Mouse (Mus musculus) kidney, adult 8-10 months (tissue): Measurements from ENCODE around the gene Casp6.

ENCODE experiments used
- DNase-seq, 2 experiments: peaks; one replicate each; pipeline ENCODE4 v3.0.0; 2022

Gene Casp6

DNA sequence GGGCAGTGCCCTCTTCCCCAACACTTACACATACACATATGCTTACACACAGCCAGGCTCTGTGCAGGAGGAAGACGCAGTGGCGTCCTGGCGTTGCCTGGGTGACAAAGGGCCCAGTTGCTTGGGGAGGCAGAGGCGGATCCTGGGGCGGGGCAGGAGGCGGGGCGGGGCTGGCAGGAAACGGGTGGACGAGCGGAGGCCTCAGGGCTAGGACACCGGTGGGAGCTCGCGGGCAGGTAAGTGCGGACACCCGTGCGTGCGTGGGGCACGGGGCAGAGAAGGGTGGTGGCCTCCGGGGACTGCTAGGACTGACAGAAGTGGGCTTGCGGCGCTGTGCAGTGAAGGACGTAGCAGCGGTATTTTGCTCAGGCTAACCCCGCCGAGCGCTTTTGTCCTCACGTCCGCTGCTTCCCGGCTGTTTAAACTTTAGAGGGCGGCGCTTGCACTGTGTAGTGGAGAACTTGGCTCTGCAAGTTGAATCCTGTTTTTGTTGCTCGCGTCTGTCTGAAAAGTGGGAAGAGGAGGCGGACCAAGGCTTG is at the start of gene Casp6:
Gene Casp6 (plus strand): TSS at position 155 of the 539 bp plus-strand sequence.
- DNase-seq = peak; percentile 80 to 81

DNA sequence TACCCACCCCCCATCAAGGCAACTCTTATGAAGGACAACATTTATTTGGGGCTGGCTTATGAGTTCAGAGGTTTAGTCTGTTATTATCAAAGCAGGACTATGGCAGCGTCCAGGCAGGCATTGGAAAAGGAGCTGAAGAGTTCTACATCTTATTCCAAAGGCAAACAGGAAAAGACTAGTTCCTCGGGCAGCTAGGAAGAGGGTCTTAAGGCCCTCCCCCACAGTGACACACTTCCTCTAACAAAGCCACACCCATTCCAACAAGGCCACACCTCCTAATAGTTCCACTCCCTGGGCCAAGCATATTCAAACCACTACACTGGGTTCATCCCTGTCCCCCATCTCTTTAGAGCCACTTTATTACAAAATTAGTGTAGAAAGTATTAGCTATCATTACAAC is 38.6 kb upstream of the Casp6 start:
- no peak for DNase-seq

DNA sequence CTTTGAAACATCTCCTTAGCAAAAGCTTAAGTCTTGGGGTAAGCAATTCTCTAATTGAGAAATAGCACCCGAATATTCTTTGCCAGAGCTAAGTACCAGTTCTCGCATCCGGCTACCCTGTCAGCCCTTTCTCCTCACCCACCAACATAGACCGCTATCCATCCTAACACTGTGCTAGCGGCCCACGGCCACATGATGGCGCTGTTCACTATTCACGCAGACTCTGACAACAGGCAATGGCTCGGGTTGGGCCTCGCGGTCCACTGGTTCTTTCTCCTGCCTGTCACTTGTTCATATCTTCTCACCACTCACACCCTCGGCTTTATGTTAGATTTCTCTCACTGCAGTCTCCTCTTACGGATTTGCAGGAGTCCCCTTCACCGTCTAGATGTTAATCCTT is 37.5 kb upstream of the Casp6 start:
- peak; percentile 26 to 56 for DNase-seq

DNA sequence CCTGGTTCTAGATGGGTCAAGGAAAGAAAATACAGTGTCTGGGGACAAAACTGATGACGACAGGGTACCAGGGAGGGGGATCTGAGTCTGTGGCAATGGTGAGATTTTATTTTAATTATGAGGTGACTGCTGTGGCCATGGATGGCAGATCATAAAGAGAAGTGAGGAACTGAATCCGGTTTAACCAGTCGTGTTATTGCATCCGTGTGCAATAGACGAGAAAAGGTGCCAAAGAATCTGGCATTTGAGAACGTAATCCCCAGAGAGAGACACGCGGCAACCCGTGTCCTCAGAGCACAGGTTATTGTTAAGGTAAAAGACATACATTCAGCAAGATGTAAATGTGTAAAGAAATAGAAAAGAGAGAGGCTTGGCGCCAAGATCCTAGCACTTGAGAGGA is 23.9 kb upstream of the Casp6 start:
- DNase-seq = no peak

DNA sequence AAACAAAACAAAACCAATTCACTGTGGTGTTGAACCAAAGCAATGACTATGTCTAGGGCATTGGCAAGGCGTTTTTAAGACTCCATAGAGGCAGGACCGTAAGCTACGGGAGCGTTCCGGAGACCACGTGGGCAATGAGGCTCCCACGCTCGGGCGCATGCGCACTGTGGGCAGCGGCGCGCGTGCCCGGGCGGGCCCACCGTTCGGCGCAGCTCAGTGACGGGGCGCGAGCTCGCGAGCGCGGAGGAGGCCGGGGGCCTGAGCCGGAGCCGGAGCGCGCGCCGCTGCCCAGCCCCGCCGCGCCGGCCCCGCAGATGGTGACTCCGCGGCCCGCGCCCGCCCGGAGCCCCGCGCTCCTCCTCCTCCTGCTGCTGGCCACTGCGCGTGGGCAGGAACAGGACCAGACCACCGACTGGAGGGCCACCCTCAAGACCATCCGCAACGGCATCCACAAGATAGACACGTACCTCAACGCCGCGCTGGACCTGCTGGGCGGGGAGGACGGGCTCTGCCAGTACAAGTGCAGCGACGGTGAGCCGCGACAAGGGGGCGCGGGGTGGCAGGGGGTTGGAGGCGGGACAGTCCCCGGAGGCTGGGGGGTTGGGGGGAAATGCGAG is 22.7 kb upstream of the Casp6 start, which contains the start of gene Pla2g12a:
Gene Pla2g12a (plus strand): TSS at position 202 of the 617 bp plus-strand sequence.
- peak; percentile 82 to 86 for DNase-seq

DNA sequence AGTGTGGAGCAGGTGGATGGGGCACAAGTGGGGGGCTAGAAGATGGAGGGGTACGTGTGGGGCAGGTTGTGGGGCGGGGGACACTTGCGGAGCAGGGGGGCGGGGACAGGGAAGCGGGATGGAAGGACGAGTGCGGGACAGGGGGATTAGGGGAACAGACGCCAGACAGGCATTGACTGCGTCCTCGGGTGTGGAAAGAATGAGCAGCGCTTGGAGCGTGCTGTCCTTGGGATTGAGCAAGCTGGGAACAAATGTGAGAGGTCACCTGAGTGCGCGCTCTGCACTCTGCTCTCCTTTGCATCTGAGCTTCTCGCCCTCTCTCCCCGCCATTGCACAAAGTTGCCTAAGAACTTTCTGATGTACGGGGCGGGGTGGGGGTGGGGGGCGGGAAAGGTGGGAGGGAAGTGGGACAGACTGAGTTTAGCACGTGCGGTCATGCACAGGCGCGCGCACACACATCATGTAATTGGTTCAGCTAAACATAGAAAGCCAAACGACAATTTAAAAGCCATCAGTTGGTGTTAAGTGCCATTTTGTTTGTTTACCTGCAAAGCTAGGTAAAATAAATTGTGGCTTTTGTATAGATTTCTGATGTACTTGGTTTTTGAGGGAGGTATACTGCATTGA is 22.0 kb upstream of the Casp6 start:
- DNase-seq = peak; percentile 34 to 36

DNA sequence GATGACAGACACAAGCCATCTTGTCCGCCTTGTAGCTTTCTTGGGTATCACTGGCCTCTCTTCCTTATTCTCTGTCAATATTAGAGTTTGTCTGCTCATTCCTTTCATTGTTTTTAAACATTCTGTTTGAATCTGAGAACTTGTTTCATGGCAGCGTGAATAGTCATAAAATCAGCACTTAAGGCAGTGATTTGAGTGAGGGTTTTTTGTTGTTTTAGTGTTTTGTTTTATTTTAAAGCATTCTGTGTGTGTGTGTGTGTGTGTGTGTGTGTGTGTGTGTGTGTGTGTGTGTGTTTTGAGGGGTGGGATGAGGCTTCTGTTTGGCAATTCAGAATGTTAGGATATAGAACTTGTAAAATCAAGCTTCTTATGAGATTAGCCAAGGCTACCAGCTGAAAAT is 21.3 kb upstream of the Casp6 start:
- no peak for DNase-seq

DNA sequence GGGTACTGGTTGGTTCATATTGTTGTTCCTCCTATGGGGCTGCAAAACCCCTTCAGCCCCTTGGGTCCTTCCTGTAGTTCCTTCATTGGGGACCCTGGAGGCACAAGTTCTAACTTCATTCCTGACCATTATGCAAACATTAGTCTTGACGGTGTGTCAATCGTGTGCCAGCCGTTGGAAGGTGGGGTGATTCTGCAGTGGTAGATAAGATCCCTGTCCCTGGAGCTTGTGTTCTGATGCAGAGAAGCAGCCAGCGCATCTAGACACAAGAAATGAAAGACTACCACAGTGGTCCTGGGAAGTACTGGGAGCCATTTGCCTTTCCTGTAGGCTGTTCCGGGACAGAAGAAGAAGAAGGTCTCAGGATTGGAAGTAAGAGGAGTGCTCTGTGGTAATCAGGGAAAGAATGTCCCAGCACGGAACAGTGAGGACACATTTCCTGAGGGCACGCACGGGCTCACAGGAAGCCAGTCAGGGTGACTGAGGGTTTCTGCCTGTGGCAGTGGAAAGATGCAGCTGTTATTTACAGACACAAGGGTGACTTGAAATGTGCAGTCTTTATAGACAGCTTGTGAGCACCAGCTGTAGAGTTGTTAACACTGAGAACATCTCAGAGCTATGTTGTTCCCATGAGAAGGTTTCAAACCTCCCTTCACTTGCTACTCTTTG is 20.2 kb upstream of the Casp6 start:
- DNase-seq = no peak

DNA sequence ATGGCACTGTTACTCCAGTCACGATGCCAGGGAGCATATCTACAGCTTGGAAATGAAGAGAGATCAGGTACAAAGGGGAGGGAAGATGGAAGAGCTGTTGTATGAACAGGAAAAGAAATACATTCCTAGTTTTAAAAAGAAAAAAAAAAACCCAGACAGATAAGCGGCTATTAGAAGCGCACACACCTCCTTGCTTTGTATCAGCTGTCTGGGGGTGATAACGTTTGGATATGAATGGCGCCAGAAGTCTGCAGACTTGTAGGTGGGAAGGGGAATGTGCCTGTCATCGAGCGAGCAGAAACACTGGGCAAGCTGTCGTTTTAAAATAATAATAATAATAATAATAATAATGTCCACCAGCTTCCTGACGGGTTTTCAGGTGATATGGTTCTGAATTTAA is 15.6 kb upstream of the Casp6 start:
- DNase-seq = no peak

DNA sequence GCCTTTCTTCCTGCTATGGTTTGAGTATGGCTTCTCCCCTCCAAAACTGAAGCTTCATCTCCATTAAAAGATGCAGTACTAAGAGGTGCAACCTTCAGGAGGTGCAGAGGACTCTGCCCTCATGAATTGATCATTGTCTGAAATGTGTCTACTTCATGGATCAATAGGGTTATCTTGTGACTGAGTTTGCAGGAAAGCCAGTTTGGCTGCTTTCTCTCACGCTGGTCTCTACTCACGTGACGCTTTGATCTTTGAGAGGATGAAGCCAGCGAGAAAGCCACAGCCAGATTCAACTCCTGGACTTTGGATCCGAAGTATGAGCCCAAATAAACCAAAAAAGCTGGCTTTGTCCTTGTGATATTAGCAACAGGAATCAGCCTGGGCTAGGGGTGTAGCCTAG is 14.8 kb upstream of the Casp6 start:
- peak; percentile 28 to 35 for DNase-seq

DNA sequence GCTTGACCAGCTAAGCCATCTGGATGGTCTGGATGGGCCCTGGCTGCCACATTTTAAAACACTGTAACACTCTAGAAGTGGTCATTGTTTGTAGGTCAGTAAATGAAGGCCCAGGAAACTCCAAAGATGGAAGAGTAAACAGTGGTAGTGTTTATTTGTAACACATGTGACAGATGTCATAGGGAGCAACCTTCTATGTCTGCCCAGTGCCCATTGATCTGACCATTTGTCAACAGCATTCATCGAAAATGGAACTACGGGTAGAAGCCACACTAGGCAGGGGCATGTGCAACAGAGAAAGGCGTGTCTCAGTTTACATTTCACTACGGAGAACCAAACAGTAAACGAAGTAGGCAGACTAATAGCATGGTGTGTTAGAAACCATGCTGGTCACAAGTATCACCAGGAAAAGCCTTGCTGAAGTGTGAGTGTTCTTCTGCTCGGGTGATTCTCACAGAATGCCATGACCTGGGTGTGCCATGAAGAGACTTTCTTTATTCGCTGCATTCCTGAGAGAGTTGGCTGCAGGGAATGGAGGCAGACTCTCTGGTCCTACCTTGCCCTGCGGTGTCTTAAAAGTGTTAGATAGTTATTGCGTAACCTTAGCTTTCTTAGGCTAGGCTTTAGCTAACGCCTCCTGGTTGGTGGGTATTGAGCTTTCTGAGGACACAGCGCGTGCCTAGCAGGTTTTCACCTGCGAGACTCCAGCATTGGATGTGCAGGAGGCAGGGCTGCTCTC is 13.3 kb upstream of the Casp6 start:
- DNase-seq = no peak

DNA sequence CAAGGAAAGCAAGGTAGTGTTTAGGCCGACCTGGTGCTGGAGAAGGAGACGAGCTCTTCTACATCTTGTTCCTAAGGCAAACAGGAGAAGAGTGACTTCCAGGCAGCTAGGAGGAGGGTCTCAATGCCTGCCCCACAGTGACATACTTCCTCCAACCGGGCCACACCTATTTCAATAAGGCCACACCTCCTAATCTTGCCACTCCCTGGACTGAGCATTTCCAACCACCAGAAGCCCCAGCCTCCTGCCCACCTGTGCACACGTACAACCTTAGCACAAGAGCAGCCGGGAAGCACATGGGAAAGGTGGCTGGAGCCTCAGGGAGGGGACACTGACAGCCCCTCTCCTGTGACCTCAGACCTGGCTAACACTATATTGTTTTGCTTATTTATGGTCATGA is 9.2 kb upstream of the Casp6 start:
- no peak for DNase-seq

DNA sequence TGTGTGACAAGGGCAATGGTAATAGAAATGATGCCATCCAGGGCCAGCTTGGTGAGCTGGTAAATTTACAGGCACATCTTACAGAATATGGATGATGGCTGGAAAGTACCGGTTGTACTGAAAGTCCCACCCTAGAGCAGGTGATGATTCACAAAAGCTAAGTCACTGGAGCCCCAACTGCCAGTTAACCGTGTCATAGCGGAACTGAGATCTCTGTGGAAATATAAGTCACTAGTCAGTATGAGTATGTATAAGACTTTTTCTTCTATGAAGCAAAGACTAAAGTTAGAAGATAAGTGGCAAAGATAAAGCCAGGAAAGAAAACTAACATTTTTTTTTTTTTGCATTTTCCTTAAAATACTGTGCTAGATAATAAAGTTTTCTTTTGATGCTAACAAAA is 8.1 kb upstream of the Casp6 start:
- no peak for DNase-seq

DNA sequence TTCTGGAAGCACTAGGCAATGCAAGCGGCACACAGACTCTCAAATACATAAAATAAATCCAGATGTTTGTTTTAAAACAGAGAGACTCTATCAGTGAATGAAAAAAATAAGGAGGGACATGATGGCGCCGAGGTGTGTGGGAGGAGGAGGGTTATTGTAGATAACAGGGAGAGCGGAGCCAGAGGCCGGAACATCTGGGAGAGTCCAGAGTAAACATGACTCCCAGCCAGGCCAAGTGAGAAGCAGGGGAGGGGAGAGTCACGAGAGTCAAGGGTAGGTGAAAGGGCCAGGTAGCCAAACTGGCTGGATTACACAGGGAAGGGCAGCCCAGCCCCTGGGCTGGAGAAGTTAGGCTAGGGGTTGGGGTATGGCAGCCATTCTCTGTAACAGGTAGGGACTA is 4.6 kb upstream of the Casp6 start:
- DNase-seq = no peak

DNA sequence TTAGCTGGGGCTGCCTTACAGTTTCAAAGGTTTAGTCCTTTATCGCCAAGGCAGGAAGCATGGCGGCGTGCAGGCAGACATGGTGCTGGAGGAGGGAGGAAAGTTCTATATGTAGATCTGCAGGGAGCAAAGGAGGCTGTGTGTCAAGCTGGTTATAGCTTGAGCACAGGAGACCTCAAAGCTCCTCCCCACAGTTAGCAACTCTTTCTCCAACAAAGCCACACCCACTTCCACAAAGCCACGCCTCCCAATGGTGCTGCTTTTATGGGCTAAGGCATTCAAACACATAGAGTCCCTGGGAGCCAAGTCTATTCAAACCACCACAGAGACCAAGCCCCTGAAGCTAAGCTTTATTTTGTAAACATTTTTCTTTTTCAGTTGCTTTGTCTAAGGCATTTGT is 2.3 kb upstream of the Casp6 start:
- no peak for DNase-seq

DNA sequence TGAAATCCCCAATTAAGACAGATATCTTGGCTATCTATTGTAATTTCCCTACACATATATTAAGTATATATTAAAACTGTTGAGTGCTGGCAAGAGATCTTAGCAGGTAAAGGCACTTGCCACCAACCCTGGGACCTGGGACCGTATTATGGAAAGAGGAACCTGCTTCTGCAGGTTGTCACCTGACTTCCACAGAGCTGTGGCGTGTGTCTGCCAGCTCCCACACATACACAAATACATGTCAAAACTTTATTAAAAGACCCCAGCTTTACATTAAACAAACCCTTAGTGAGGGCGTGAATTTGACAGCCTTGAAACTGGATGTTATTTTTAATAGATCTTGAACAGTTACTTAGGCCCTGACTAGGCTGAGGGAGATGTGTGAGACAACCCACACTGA is 2.1 kb downstream of the Casp6 start:
- DNase-seq = no peak

DNA sequence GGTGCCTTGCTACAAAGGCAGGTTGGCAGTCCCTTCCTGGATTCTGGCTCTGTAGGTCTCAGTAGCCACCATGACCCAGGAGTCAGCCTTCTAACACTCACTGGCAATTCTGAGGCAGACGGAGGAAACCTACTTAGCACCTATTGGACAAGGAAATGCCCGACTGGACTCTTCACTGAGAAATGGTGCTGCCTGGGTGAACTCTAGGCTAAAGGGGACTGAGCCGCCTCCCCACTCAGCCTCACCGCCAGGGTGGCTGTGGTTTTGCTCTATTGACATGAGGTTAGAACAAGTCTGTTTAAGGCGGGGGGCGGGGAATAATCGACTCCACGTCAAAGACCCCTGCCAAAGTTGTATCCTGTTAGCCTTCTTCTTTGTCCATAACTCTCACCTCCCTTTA is 2.6 kb downstream of the Casp6 start:
- DNase-seq = no peak

DNA sequence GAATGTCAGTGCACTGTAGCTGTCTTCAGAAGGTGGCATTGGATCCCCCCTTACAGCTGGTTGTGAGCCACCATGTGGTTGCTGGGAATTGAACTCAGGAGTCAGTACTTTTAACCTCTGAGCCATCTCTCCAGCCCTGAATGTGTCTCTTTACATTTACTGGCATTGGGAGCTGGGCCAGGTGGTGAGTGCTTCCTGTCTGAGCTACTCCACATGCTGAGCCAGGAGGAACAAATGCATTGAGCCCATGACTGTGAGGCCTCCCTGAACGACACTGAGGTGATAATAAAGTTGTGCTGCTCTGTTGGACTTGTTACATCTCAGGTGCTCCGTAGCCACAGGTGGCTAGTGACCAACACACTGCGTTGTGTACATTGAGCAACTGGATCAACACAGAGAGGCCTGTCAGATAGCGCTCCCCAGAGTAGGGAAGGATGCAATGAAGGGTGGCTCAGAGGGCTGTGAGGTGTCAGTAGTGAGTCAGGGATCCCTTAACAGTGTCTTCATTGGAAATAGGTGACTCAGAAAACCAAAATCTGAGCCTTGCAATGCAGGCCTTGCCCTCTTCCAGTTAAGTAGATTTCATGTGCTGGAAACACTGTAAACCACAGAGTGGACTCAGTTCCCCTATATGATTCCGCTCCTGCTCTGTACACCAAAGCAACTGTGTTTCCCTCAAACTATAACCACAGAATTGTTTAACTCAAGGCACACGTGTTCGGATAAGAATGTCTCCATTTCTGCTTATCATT is 3.3 kb downstream of the Casp6 start:
- no peak for DNase-seq

DNA sequence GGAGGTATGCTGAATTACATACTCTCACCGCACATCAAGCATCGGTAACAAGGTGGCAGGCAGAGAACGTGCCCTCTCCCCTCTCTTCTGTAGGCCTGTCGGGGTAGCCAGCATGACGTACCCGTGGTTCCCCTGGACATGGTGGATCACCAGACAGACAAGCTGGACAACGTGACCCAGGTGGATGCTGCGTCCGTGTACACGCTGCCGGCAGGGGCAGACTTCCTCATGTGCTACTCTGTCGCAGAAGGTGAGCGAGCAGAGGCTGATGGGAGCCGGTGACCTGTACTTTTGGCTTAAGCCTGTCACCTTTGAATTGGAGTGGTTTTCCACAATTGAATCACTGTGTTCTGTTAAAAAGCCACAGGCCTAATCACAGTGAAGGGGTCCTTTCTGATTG is 10.8 kb downstream of the Casp6 start:
- DNase-seq = no peak

DNA sequence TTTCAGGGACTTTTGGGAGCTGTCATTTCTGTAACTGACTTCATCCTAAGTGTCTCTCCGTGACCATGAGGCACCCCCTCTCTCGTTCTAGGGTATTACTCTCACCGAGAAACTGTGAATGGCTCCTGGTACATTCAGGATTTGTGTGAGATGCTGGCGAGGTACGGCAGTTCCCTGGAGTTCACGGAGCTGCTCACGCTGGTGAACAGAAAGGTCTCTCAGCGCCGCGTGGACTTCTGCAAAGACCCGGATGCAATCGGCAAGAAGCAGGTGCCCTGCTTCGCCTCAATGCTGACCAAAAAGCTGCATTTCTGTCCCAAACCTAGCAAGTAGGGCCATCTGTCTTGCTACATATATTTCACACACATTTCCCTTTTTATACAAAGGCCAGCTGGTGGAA is 12.0 kb downstream of the Casp6 start:
- DNase-seq = no peak

DNA sequence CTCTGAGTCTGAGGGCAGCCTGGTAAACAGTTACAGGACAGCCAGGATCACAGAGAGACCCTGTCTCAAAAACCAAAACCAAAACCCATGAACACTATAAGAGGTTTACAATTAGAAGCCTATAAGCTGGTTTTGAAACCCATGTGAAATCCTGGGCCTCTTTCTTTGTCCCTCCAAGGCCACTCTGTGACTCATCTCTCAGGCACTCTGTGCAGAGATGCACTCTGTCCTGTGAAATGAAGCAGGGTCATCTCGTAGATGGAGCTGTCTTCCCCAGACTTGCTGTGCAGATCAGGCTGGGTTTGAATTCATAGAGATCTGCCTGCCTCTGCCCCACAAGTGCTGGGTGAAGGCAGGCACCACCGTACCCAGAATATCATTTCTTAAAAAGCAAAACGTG is 16.2 kb downstream of the Casp6 start:
- DNase-seq = no peak

DNA sequence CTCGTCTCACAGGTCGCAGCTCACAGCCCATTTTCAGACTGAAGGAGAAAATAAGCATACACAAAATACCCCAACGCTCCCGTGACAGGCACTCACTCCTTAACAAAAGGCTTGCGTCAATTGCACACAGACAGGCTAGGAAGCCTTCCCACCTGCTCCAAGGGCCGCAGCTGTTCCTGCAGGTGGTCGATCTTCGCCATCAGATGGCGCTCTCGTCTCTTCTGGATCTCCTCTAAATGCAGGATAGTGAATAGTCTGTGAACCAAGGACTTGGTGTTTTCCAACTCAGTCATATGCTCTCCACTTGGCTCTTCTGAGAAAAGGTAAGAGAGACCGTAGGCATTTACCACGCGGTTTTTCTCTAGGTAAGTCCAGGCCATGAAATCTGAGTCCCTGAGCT is 17.2 kb downstream of the Casp6 start:
- peak; percentile 41 to 79 for DNase-seq

DNA sequence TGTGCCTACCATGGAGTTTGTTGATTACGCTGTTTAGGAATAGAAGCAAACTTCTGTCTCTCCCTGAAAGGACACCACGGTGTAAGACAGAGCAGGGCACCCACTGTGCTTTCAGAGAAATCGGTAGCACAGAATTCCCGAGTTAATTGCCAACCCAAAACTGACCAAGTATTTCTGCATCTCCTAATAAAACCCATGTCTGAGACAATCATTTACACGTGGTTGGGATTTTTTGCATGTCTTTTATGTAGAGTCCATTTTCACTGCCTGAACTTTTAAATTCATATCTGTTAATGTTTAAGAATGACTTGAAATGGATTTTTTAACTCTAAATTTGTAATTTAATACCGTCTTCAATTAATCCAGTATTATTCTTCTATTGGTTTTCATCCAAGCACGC is 22.4 kb downstream of the Casp6 start:
- peak; percentile 14 to 26 for DNase-seq
